Mouse (Mus musculus): Measurements from ENCODE around the gene Rnf24. TPM values are rescaled to one million over a fixed set of nuclear protein-coding genes. Genes with fewer than 3 reads are reported as not detected.
"Not testable (repeated sequence)": the region's sequence is repeated elsewhere in the genome, so short reads cannot be mapped to it uniquely, and the experiment has no call there.

The Rnf24 gene
- polyA plus RNA-seq, 1 experiment from 2014 or later: 4.0 TPM

DNA sequence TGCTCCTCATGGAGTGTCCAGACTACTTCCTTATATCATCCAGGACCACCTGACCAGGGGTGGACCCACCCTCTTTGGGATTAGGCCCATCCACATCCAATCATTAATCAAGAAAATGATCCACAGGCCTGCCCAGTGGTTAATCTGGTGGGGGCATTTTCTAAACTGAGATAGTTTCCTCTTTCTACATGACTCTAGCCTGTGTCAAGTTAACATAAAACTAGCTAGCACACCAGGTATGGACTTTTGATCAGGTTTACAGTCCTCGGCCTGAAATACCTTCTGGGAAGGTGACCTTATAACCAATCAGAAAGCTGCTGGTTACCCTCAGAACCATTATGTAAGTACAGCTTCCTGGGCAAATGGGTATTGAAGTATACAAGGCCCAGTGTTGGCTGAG, 23.7 kb downstream of the Rnf24 start:
- H3K9me3 ChIP-seq (replicated peaks): no peaks in the 10 kb centered on the region
- ATAC-seq (replicated peaks; ENCODE audit: low FRiP score): no peak
- 89% methylated on average over 1 of the region's 1 CpGs for WGBS

GRCm38 (mm10) chr2:131326044-131326443, 26.6 kb downstream of the Rnf24 start:
- Histone ChIP-seq H3K36me3 (no peaks in the 10 kb centered on the region), H3K9ac (no peak overlapping the region), H3K27ac (no peak overlapping the region), H3K4me2 (no peak overlapping the region), H3K4me3 (replicated peaks) (no peak overlapping the region), H3K27me3 (no peaks in the 10 kb centered on the region), H3K4me1 (no peaks in the 10 kb centered on the region), H3K9me3 (replicated peaks) (no peaks in the 10 kb centered on the region)
- no peak for ATAC-seq (replicated peaks; ENCODE audit: low FRiP score)
- 64% methylated on average over 3 of the region's 3 CpGs for WGBS

More for the DNA sequence above, 23.7 kb downstream of the Rnf24 start:
- Histone ChIP-seq H3K27me3 (no peaks in the 10 kb centered on the region), H3K9ac (no peak overlapping the region), H3K36me3 (no peaks in the 10 kb centered on the region), H3K4me1 (no peaks in the 10 kb centered on the region), H3K4me2 (no peak overlapping the region), H3K4me3 (replicated peaks) (no peak overlapping the region), H3K27ac (no peak overlapping the region)

GRCm38 (mm10) chr2:131323675-131324074, 29.0 kb downstream of the Rnf24 start:
- no peaks in the 10 kb centered on the region for H3K27me3 ChIP-seq

DNA sequence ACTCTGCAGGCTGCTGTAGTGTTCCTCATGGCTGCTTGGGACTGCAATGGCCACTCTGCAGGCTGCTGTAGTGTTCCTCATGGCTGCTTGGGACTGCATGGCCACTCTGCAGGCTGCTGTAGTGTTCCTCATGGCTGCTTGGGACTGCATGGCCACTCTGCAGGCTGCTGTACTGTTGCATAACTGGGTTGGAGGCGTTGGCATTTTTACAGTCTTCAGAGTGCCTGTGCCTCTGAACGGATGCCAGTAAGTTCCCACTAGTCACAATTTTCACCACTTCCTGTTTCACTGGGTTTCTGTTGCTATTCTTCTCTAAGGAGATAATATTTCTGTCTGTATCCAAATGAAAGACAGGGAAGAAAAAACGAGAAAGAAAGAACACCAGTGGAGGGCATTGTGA, 31.5 kb downstream of the Rnf24 start:
- not testable (repeated sequence) for H3K36me3 ChIP-seq; H3K4me1 ChIP-seq; H3K27ac ChIP-seq; H3K9me3 ChIP-seq (replicated peaks); H3K4me2 ChIP-seq; ATAC-seq (replicated peaks; ENCODE audit: low FRiP score); H3K9ac ChIP-seq; H3K4me3 ChIP-seq (replicated peaks); H3K27me3 ChIP-seq
- 40% methylated on average over 3 of the region's 3 CpGs for WGBS

More at GRCm38 (mm10) chr2:131323675-131324074, 29.0 kb downstream of the Rnf24 start:
- H3K9ac ChIP-seq: no peak overlapping the region
- H3K4me2 ChIP-seq: no peak overlapping the region
- no peak overlapping the region for H3K4me3 ChIP-seq (replicated peaks)
- ATAC-seq (replicated peaks; ENCODE audit: low FRiP score): no peak
- 76% methylated on average over 1 of the region's 1 CpGs for WGBS
- no peaks in the 10 kb centered on the region for H3K4me1 ChIP-seq
- no peaks in the 10 kb centered on the region for H3K36me3 ChIP-seq
- H3K9me3 ChIP-seq (replicated peaks): no peaks in the 10 kb centered on the region
- no peak overlapping the region for H3K27ac ChIP-seq

DNA sequence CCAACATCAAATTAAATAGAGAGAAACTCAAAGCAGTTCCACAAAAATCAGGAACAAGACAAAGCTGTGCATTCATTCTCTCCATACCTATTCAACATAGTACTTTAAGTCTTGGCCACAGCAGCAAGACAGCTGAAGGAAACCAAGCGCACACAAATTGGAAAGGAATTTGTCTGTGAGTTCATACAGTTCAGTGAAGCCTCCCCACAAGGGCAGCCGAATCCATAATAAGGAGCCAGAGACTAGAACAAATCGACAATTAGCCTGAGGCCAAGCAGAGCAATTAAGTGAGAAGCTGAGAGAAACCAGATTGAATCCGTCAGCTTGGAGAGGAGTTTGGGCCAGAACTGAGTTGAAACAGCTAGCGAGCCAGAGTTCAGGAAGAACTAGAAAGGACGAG, 33.3 kb downstream of the Rnf24 start:
- WGBS: 87% methylated on average over 6 of the region's 6 CpGs
- ATAC-seq (replicated peaks; ENCODE audit: low FRiP score): no peak
- H3K27ac ChIP-seq: no peak overlapping the region
- H3K9me3 ChIP-seq (replicated peaks): no peaks in the 10 kb centered on the region
- H3K9ac ChIP-seq: no peak overlapping the region
- no peaks in the 10 kb centered on the region for H3K4me1 ChIP-seq
- no peaks in the 10 kb centered on the region for H3K36me3 ChIP-seq
- no peak overlapping the region for H3K4me2 ChIP-seq
- H3K27me3 ChIP-seq: no peaks in the 10 kb centered on the region
- H3K4me3 ChIP-seq (replicated peaks): no peak overlapping the region

DNA sequence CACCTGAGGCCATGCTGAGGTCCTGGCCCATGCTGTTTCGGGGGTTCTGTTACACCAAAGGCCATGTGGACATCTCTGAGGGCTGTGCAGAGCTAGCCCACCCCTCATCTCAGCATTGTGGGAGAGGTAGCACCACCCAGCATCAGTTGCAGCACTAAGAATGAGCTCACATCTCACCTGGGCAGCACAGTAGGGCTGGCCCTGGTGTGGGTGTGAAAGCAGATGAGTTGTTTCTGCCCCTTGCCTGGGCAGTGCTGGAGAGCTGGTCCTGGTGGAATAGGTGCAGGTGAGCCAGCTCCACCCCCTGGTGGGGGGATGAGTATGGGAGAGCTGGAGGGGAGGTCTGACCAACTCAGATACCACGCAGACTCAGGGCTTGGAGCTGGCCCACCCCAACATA, 36.5 kb downstream of the Rnf24 start:
- 83% methylated on average over 2 of the region's 2 CpGs for WGBS
- H3K27me3 ChIP-seq: no peaks in the 10 kb centered on the region
- no peak overlapping the region for H3K4me2 ChIP-seq
- H3K36me3 ChIP-seq: no peaks in the 10 kb centered on the region
- ATAC-seq (replicated peaks; ENCODE audit: low FRiP score): no peak
- H3K27ac ChIP-seq: no peak overlapping the region
- no peak overlapping the region for H3K9ac ChIP-seq
- no peaks in the 10 kb centered on the region for H3K9me3 ChIP-seq (replicated peaks)
- no peaks in the 10 kb centered on the region for H3K4me1 ChIP-seq
- no peak overlapping the region for H3K4me3 ChIP-seq (replicated peaks)

DNA sequence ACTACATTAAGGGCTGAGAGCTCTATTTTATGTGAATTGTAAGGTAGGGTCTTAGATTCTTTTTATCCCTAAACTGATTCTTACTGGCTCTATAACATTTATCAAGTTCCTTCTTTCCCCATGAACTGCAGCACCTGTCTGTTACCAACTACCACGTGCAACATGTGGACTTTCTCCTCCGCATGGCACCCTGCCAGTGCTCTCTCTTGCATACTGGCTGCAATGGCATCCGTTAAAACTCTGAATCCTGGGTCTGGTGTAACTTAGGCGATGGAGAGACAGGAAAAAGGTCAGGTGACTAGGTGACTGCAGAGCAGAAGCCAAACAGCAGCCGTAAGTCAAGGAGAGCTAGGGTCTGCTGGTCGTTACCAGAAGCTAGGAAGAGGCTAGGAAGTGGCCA, 43.4 kb downstream of the Rnf24 start:
- WGBS: 60% methylated on average over 6 of the region's 6 CpGs
- no peaks in the 10 kb centered on the region for H3K9me3 ChIP-seq (replicated peaks)
- no peaks in the 10 kb centered on the region for H3K36me3 ChIP-seq
- H3K4me3 ChIP-seq (replicated peaks): no peak overlapping the region
- H3K27me3 ChIP-seq: no peaks in the 10 kb centered on the region
- H3K4me1 ChIP-seq: no peaks in the 10 kb centered on the region
- H3K9ac ChIP-seq: no peak overlapping the region
- no peak overlapping the region for H3K27ac ChIP-seq
- no peak for ATAC-seq (replicated peaks; ENCODE audit: low FRiP score)
- H3K4me2 ChIP-seq: no peak overlapping the region

GRCm38 (mm10) chr2:131307822-131308221, 44.9 kb downstream of the Rnf24 start:
- Histone ChIP-seq H3K36me3 (peaks cover 11% of the 10 kb centered on the region), H3K4me1 (no peaks in the 10 kb centered on the region), H3K27me3 (no peaks in the 10 kb centered on the region), H3K27ac (no peak overlapping the region), H3K9ac (no peak overlapping the region), H3K4me2 (no peak overlapping the region), H3K4me3 (replicated peaks) (no peak overlapping the region), H3K9me3 (replicated peaks) (no peaks in the 10 kb centered on the region)
- no peak for ATAC-seq (replicated peaks; ENCODE audit: low FRiP score)
- 81% methylated on average over 2 of the region's 2 CpGs for WGBS

GRCm38 (mm10) chr2:131307391-131307790, 45.3 kb downstream of the Rnf24 start:
- H3K9me3 ChIP-seq (replicated peaks): no peaks in the 10 kb centered on the region
- H3K4me3 ChIP-seq (replicated peaks): no peak overlapping the region
- no peak for ATAC-seq (replicated peaks; ENCODE audit: low FRiP score)
- H3K27ac ChIP-seq: no peak overlapping the region
- H3K36me3 ChIP-seq: peaks cover 11% of the 10 kb centered on the region
- no peak overlapping the region for H3K9ac ChIP-seq
- no peak overlapping the region for H3K4me2 ChIP-seq
- no peaks in the 10 kb centered on the region for H3K27me3 ChIP-seq
- 80% methylated on average over 5 of the region's 5 CpGs for WGBS
- no peaks in the 10 kb centered on the region for H3K4me1 ChIP-seq

- not testable (repeated sequence) for H3K4me2 ChIP-seq; ATAC-seq (replicated peaks; ENCODE audit: low FRiP score); H3K27me3 ChIP-seq; H3K4me3 ChIP-seq (replicated peaks); H3K27ac ChIP-seq; H3K4me1 ChIP-seq; H3K9ac ChIP-seq; H3K9me3 ChIP-seq (replicated peaks)
- peaks cover 11% of the 10 kb centered on the region for H3K36me3 ChIP-seq
- 89% methylated on average over 1 of the region's 1 CpGs for WGBS
Observed at GRCm38 (mm10) chr2:131305226-131305625, 47.5 kb downstream of the Rnf24 start.

- Histone ChIP-seq H3K27me3 (no peaks in the 10 kb centered on the region), H3K4me2 (no peak overlapping the region), H3K9me3 (replicated peaks) (no peaks in the 10 kb centered on the region), H3K9ac (no peak overlapping the region), H3K36me3 (peaks cover 14% of the 10 kb centered on the region), H3K4me1 (no peaks in the 10 kb centered on the region), H3K4me3 (replicated peaks) (no peak overlapping the region), H3K27ac (no peak overlapping the region)
- no peak for ATAC-seq (replicated peaks; ENCODE audit: low FRiP score)
- WGBS: 80% methylated on average over 9 of the region's 9 CpGs
Observed at GRCm38 (mm10) chr2:131304497-131304896, 48.2 kb downstream of the Rnf24 start.

GRCm38 (mm10) chr2:131301635-131302034, 51.1 kb downstream of the Rnf24 start:
- Histone ChIP-seq H3K4me2 (no peak overlapping the region), H3K36me3 (peaks cover 37% of the 10 kb centered on the region), H3K4me1 (no peaks in the 10 kb centered on the region), H3K27me3 (no peaks in the 10 kb centered on the region), H3K9ac (no peak overlapping the region), H3K9me3 (replicated peaks) (no peaks in the 10 kb centered on the region), H3K27ac (no peak overlapping the region), H3K4me3 (replicated peaks) (no peak overlapping the region)
- no peak for ATAC-seq (replicated peaks; ENCODE audit: low FRiP score)

- H3K27ac ChIP-seq: no peak overlapping the region
- ATAC-seq (replicated peaks; ENCODE audit: low FRiP score): no peak
- H3K9me3 ChIP-seq (replicated peaks): no peaks in the 10 kb centered on the region
- H3K4me1 ChIP-seq: no peaks in the 10 kb centered on the region
- H3K36me3 ChIP-seq: peaks cover 49% of the 10 kb centered on the region
- no peak overlapping the region for H3K9ac ChIP-seq
- WGBS: 85% methylated on average over 2 of the region's 2 CpGs
- H3K4me3 ChIP-seq (replicated peaks): no peak overlapping the region
- H3K27me3 ChIP-seq: no peaks in the 10 kb centered on the region
- H3K4me2 ChIP-seq: no peak overlapping the region
Observed at GRCm38 (mm10) chr2:131300485-131300884, 52.2 kb downstream of the Rnf24 start.

All from kidney, embryonic 15.5 days (tissue).